Mouse (Mus musculus) granulocyte monocyte progenitor cell, adult 5-6 weeks (primary cell): ENCODE measurements at regions not wholly inside any gene's neighbourhood (a gene's known extent, or its start where the extent isn't known, plus 50 kb on each side); places are given as distances from the start of the nearest gene placed in this dataset.
A peak's percentile ranks its signal among the peaks of the same experiment; 100 is the strongest.

ENCODE experiments used
- ATAC-seq: replicated peaks from 2 replicates; pipeline ENCODE4 v1.8.0; 2016; ENCODE audit warnings: mild to moderate bottlenecking, moderate TSS enrichment, inconsistent platforms; ENCODE audit not compliant: poor library complexity, severe bottlenecking

DNA sequence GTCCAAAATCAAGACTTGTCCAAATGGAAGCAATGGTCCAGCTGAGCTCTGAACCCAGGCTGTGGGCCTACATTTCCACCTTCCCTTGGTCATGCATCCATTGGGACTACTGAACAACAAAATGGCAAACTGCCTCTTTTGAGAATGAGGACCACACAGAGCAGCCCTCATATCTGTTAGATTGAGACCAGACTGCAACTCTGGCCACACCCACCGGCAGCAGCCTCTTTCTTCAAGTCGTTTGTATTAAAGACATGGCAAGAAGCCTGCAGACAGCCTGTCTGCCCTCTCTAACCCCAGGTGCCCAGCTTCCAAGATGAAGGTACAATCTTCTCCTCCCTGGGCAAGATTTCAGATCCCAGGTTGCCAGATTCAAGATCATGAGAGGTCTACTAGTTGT lies 51.8 kb upstream of the St6galnac3 start:
- no peak for ATAC-seq

GRCm38 (mm10) chr3:153778386-153778785 lies 53.4 kb upstream of the St6galnac3 start:
- no peak for ATAC-seq

GRCm38 (mm10) chr3:153782467-153782866 lies 57.5 kb upstream of the St6galnac3 start:
- no peak for ATAC-seq

DNA sequence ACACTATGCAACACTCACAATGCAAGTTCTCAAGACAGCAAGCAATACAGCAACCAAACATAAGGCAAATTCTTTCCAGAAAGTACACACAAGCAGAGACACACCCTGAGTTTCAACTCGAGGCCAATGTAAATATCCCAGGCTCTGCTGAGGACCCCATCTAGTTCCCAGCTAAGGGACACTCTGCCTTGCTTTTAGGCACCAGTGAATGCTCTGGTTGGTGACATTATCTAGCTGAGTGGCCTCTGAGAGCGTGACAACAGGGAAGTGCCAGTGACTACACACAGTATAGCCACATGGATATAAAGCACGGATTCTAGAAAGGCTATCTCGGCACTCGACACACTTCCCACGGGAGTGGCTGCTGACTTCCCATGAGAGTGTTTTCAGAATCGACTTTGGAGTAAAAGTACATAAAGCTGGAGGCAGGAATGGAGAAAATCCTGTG lies 58.3 kb upstream of the St6galnac3 start:
- no peak for ATAC-seq

DNA sequence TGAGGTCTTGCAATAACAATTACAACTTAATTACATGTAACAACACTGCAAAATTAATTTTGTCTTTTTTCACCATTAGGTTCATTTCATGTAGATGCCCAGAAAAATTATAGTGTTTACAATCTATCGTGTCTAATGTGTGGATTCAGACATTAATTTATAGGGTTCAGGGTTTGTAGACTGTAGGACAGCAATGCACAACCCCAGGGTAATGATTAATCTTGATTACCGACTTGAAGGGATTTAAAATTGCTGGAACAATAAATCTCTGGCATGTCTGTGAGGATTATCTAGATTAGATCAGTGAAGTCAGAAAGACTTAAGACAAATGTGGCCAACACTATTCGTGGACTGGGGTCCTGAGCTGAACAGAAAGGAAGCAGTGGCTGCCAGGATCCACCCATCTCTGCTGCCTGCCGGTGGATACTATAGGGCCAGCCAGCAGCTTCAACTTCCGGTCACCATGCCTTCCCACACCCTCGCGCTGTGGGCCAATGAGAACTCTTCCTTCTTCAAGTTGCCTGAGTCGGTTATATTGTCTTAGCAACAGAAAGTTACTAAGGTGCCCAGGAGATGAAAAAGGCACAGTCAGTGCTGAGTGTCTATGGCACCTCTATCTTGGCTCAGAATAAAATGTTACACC lies 59.1 kb upstream of the St6galnac3 start:
- ATAC-seq, result peak; percentile 22; the same call in 1 of the 2 replicates

GRCm38 (mm10) chr3:153790455-153790856 lies 53.6 kb upstream of the Asb17 start:
- peak; percentile 52 for ATAC-seq

DNA sequence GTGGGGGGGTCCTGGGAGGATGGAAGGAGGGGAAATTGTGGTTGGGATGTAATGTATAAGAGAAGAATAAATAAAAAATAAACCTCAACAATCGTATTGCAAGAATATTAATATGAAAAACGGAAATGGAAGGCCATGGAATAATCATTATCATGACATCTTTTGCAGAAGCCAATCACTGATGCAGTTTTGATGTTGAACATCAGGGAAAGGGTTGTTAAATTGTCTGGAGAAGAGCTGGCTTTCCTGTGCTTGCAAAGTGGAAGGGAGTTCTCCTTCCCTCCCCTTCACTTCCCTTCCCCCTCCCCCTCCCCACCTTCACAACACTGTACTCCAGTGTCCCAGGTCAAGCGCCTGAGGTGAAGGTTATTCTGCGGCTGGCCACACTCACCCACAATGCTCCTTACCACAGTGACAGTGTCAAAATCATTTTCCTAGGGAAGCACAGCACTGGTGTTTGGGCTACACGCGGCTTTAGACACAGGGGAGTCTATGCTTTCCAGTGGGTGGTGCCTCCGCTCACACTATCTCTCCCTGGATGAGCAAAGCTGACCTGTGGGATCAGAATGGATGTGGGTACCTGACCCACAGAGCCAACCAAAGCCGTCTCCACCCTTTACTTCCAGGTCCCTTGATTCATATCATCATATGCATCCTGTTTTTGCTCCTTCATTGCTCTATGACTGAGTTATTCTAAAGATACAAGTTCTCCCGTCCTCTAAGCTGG lies 53.0 kb upstream of the Asb17 start:
- peak; percentile 74 for ATAC-seq

DNA sequence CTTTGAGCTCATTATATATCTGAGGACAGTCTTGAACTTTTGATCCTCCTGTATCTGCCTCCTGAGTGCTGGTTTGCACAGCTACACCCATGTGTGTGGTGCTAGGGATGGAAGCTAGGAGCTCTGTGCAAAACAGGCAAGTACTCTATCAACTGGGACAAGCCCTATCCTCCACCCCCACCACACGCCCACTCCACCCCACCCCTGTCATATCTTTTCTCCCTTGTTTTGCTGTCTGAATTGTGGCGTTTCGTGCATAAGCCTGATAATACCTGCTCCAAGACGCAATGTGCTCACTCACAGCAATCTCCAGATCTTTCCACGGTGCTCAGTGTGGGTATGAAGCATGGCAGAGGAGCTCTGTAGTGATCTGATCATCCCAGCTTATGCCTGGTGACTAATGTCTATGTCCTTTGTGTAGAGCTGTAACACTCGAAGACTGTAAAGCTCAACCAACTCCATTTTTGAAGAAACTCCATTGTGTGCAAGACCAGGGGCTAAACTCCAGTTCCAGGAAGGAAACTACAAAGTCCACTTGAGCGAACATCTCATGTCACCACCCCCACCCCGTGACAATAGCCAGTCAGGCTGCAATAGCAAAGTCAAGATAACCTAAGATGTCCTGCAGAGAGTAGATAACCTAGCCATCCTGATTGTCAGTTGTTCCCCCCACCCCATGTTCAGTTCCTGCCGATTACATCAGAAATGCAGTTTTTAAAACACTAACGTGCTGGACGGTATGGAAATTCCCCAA lies 52.2 kb upstream of the Asb17 start:
- ATAC-seq, result peak; percentile 28

- peak; percentile 25; the same call in 1 of the 2 replicates for ATAC-seq
Observed at GRCm38 (mm10) chr3:153792364-153792703, 51.7 kb upstream of the Asb17 start.
